Mouse (Mus musculus) spleen, embryonic (tissue): ENCODE data around the gene Git1.

ENCODE experiments used
- CTCF ChIA-PET: fragments of 350-600 bp; sonication (Branson Sonifier 250); formaldehyde crosslinking; loops from one replicate; lab custom pipeline; 2022; lab: Charles Lee

Gene Git1

DNA sequence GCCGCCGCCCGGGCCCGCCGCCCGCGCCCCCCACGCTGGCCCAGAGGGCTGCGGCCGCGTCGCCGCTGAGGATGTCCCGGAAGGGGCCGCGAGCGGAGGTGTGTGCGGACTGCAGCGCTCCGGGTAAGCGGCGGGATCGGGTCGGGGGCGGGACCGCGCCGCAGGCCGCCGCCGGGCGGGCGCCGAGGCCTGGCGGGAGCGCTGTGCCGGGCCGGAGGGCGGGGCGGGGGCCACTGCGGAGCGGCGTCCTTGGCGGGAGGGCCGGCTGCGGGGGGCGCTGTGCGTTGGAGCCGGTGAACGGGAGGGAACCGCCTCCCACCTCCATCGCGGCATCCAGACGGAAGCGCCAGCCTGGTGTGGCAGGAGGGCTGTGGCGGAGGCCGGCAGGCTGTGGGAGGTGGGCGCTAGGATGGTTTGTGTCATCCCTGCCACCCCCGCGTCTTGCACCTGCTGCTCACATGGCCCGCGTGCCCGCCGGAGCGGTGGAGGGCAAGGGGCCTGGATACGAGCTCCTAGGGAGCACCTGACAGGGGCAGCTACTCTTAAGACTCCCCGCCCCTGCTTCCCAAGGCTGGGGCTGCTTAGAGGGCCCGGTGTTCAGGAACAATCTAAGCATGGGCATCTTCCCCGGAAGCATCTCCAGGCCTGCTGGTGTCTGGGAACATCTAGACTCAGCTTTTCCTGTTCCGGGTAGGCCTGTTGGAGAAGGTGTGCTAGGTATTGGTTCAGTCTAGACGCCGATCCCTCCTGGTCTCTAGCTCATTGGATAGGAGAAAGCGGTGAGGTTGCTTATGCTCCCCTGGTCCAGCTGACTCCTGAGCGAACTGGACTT is at the start of gene Git1:
Gene Git1, plus strand, starts transcription at position 51 of the 832 bp plus-strand sequence.
- CTCF ChIA-PET, result no interaction called here

DNA sequence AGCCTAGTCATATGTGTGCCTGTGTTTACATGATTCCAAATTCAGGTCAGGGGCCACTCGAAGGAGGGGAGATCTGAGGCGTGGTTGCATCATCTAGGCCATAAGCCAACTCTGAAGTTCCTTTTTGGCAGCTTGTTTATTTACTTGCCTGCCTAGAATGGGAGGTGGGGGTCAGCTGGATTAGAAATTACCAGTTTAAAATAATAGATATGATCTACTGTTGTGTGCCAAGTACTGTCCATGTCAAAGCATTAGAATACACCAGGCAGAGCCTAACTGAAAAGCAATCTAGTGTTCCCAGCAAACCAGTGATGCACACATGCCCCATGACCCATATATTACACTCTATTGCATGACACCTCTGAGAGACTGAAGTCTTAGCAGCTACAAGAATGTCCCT is 48.4 kb upstream of the Git1 start:
- CTCF ChIA-PET, result no interaction called here

DNA sequence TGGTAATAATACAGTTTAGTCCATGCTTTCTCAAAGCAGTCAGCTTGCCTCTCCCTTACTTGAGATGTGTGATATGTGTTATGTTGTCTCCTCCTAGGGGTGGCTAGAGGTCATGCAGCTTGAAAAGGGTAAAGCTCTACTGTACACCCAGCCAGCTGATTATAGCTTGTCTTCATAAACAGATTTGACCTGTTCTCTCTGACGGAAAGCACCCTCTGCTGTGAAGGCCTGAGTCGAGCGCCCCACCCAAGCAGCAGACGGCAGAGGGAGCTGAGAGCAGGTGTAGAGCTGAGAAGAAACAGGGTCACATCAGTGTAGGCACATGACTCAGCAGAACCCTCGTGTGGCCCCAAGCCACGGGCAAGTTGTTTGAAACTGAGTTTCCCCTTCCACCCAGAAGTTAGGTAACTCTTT is 46.7 kb upstream of the Git1 start:
- CTCF ChIA-PET, result no interaction called here

DNA sequence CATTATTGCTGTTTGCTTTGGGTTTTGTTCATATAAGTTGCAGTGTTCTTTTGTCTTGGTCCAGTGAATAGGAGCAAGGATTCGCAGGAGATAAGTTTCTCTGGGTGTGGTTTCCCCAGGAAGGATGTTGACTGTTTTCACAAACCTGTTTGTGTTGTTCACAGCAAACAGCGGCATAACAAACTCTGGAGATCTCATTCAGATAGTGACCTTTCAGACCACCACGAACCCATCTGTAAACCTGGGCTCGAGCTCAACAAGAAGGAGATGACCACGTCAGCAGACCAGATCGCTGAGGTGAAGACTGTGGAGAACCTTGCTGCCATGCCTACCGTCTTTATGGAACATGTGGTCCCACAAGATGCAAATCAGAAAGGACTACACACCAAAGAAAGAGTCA is 44.1 kb upstream of the Git1 start:
- CTCF ChIA-PET, result no interaction called here

DNA sequence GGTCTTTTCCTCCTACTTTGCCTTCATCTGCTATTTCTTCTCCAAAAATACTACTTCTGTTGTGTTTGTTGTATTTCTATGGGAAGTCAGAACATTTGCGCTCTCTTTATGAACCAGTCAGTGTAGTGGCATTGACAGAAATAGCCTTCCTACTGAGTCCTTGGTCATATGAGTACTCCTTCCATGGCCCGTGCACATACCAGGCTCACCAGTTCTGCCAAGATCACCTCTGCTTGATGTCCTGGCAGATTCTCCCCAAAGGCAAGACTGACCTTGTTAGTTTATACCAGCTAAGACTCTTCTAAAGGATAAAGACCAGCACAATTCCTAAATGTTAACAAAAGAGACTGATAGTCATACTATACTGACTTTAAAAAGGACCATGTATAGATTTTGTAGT is 41.7 kb upstream of the Git1 start:
- CTCF ChIA-PET, result no interaction called here

DNA sequence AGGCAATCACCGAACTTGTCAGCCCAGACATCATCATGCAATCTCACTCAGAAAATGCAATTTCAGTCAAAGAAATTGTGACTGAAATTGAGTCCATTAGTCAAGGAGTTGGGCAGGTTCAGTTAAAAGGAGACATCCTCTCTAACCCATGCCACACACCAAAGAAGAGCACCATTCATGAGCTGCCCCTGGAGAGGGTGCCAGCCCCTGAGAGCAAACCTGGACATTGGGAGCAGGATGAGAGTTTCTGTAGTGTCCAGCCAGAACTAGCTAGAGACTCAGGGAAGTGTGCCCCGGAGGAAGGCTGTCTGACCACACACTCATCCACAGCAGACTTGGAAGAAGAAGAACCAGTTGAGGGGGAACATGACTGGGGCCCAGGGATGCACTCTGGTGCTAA is 40.0 kb upstream of the Git1 start:
- CTCF ChIA-PET, result interaction anchor here (0.6 kb wide), 1 partner anchor 43 kb away, joined by 15 read pairs; no protein-coding TSS in a partner anchor

DNA sequence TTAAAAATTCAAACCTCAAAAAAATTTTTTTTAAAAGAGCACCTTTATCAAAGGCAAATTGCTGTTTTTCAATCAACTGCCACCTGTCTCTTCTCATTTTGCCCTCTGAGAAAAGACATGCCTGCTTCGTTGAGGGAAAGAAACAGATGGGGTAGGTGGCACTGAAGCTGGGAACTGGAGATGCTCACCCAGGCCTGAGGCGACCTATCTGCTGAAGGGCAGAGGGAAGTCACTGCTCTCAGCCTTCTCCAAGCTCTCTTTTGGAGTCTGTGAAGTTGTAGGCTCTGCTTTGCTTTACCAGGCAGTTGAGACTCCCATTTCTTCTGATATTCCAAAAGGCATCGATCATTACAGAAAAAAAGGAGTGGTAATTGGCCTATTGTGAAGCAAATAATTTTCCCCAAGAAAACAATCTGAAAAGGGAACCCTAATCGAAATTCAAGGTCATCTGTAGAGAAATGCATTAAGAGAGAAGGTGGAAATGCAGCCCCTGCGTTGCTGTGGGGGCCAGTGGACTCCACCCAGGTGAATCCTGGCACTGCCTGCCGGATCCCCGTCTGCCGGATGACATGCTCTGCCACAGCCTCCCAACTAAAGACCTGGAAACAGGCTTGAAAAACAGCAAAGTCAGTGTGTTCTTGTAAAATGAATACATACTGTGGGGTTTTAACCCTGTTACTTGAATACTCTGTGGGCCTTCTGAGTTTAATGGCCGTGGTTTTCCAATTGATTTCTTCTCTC is 37.4 kb upstream of the Git1 start:
- CTCF ChIA-PET, result interaction anchor here (1.1 kb wide), 1 partner anchor 72 kb away, joined by 4 read pairs; no protein-coding TSS in a partner anchor

DNA sequence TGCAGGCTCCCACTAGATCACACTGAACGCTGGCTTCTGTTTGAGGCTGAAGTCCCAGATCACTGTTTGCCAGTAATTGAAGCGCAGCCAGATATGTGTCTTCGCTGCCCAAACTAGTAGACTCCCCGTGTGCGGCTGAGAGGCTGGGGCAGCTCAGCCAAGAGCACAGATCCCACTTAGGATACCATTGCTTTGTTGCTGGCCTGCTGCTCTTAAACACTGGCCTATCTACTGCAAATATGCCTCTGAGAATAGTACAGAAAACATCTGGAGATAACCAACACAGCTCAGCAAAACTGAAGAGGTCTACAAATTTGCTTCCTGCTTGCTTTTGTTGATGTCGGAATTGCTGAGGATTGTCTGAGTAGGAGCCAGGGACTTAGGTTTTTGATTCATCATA is 36.5 kb upstream of the Git1 start:
- CTCF ChIA-PET, result interaction anchor here (1.1 kb wide), 1 partner anchor 71 kb away, joined by 4 read pairs; no protein-coding TSS in a partner anchor

DNA sequence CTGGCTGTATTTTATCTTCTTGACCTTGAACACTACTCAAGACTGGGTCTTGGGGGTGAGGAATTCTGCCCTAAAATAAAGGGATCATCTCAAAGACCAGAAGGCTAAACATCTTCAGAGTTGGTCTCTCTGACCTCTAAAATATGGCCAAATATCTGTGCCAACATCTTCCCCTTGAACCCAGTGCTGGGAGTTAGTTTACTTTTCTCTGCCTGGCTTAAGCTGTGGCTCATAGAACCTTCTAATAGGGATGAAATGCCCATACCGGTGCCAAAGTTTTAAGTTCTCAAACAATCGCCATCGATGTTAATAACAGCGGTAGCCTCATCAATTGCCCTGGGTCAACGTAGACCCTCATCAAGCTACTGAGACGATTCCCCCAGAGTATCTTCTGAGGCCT is 31.5 kb upstream of the Git1 start:
- CTCF ChIA-PET, result interaction anchor here (0.7 kb wide), 1 partner anchor 213 kb away, joined by 3 read pairs; no protein-coding TSS in a partner anchor

DNA sequence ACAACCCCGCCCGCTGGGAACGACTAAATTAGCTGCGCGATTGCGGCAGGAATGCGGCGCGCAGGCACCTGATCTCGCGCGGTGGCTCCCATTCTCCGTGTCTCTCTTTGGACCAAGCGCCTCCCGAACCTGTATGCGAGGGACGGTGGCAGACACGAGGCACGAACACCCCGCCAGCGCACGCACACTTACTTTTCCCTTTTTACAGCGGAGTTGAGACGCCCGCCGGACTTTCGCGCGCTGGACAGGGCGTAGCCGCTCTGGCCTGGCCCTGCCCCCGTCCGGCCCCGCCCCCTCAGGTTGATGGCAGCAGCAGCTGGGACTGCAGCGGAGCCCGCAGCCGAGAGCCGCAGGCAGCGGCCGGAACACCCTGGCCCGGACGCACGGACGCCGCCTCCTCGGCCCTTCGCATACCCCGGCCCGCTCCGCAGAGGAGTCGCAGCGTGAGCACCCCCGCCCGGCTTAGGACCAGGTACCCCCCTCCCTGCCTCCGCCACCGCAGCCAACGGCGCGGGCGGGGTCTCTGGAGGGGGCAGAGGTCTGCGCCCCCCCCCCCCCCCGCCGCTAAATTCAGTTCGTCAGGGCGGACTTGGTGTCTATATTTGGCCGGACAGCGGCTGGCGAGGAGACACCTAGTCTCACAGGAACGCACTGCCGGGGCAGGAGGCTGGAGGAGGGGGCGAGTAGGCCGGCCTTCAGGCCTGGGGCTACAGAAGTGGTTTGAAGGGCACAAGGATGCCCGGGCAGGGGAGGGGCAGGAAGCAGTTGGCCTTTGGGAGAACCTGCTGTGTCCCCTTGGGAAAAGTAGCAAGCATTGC is 30.9 kb upstream of the Git1 start, which contains the start of gene Coro6:
Gene Coro6, plus strand, starts transcription at position 129 of the 818 bp plus-strand sequence.
- CTCF ChIA-PET, result interaction anchor here (0.7 kb wide), 1 partner anchor 213 kb away, joined by 3 read pairs; no protein-coding TSS in a partner anchor

DNA sequence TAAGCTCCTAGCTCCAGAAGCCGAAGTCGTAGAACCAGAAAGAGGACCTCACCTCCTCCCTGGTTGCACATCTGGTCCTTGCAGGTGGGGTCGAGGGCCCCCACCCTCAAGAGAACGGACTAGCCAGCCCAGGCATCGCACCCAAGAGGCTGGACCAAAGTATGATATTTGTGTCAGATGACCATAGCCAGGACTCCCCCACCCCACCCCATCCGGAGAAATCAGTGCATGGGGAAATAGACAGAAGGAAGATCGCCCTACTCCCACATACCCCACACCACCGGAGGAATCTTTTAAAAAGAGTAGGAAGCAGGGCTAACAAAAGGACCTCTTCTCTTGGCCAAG is 30.3 kb upstream of the Git1 start:
- CTCF ChIA-PET, result no interaction called here

DNA sequence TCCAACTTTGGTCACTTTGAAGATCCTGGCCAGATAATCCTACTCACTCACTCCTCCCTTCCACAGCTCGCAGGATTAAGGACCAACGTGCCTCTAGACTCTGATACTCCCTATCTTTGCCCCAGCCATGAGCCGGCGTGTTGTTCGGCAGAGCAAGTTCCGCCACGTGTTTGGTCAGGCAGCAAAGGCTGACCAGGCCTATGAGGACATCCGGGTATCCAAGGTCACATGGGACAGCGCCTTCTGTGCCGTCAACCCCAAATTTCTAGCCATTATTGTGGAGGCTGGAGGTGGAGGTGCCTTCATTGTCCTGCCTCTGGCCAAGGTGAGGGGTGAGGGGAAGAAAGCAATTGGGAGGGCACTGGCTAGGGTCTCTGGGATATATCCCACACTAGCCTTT is 29.6 kb upstream of the Git1 start:
- CTCF ChIA-PET, result no interaction called here

DNA sequence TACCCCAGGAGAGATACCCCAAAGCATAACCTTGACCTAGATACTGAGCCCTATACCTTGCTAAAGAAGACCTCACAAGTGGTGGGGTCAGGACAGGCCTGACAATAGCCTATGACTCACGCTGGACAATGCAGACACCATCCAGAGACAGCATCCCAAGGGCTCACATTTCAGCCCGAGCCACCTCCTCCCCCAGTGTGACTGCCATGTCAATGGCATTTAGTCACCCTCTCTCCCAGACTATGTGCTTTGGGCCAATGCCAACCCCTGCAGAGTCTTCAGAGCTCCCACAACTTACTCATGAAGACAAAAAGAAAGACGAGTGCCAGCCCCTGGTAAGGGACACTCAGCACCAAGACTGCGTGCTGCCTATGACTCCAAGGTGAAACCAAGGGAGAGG is 28.7 kb upstream of the Git1 start:
- CTCF ChIA-PET, result no interaction called here

DNA sequence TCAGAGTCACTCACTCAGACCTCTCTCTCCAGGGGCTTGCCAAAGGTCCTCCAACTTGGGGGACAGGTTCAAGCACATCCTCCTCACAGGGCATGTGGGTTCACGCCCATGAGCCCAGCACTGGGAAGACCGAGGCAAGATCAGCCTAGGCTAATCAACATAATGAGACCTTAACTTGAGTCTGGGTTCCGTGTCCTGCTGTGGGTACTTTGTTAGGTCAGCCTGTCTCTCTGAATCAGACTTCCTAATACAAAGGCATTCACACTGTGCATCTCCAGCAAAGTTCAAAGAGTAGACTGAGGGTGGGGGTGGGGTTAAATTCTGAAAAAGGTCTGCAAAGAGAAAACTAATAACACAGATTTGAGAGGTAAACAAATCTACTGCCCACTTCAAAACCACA is 28.3 kb upstream of the Git1 start:
- CTCF ChIA-PET, result no interaction called here

DNA sequence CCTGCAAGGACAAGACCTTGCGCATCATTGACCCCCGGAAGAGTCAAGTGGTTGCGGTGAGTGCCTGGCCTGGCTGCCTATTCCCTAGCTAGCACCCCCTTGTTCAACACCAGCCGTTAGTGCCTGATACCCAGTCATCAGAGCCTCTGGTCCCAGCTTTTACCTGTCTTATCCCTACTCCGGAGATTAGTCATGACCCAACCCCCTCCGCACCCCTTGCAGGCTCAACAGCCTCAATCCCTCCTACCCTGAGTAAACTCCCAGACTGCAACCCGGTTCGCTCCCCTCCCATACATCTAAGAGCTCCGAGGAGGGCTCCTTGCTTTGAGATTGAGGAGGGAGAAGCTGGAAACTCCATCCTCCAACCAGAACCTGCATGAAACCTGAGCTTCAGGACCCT is 26.8 kb upstream of the Git1 start:
- CTCF ChIA-PET, result interaction anchor here (0.7 kb wide), 1 partner anchor 72 kb away, joined by 3 read pairs; no protein-coding TSS in a partner anchor

DNA sequence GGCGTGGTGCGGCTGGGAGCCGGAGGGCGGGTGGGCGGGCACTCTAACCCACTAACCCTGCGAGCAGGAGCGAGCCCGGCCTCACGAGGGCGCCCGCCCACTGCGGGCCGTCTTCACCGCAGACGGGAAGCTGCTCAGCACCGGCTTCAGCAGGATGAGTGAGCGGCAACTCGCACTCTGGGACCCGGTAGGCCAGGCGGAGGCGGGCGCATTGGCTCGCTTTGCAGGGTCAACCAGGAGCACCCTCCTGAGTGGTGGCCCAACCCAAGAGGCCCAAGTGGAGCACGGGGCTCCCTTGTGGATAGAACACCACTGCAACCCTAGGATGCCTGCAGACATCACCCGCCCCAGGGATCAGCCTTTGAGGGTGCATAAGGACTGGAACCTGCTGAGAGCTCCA is 26.2 kb upstream of the Git1 start:
- CTCF ChIA-PET, result interaction anchor here (0.7 to 1.0 kb wide), 3 partner anchors 10 to 71 kb away, joined by 3 to 4 read pairs (median 3); no protein-coding TSS in a partner anchor

DNA sequence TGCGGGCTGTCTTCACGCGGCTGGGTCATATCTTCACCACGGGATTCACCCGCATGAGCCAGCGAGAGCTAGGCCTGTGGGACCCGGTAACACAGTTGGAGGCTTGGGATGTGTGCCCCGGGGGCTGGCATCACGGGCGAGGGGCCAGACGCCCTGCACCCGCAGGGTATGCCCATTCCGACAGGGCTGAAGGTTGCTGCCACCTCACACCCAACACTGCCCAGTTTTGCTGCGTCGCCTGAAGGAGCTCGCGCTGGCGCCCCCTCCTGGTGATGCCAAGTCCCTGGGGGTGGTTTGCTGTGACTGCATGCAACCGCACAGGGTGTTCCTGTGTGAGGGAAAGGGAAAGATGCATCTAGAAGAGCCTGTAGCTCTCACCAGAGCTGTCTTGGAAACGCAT is 25.6 kb upstream of the Git1 start:
- CTCF ChIA-PET, result interaction anchor here (1.0 kb wide), 2 partner anchors 9 to 35 kb away, joined by 3 to 4 read pairs; no protein-coding TSS in a partner anchor

DNA sequence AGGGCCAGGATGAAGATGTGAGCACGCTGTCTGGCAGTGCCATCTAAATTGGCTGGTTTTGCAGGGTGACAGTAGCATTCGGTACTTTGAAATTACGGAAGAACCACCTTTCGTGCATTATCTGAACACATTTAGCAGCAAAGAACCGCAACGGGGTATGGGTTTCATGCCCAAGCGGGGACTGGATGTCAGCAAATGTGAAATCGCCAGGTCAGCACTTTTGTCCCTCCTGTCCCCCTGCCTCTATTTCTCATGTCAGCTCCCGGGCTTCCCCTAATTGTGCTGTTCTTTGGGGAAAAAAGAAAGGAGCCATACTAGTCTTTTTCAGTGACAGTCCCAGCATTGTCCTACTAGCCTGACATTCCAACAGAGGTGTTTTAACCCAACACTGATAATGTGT is 25.0 kb upstream of the Git1 start:
- CTCF ChIA-PET, result interaction anchor here (1.0 kb wide), 2 partner anchors 9 to 35 kb away, joined by 3 to 4 read pairs; no protein-coding TSS in a partner anchor

DNA sequence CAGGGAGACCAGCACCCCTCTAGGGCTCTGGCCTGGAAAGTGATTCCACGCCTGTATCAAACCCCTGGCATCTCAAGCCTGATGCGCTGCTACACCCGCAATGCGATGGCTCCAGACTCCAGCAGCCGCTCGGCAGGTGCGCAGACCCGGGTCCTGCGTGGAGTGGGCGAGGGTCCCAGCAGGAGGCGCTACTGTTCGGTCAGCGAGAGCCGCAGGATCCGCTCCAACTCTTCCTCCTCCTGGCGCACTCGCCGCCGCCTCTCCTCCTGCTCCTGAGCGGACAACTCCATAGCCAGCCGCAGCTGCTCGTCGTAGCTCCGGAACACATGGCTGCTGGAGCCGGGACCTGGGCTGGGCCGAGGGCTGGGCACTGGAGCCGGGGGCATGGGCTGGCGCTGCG is 22.0 kb upstream of the Git1 start:
- CTCF ChIA-PET, result no interaction called here

DNA sequence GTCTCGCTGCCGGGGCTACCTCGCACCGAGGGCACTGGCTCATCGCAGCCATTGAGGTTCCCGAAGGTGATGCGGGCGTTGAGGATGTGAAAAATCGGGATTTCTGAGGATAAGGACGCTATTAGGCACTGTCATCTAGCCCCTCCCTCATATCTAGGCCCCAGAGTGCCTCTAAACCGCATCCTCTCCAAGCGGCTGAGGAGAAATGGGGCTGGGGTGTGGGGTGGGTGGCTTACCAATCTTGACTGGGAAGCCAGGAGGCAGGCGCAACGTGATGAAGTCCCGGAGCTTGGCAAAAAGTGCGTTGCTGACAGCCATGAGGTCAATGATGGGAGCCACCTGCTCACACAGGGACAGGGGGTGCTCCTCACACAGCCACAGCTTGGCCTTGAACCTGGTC is 20.6 kb upstream of the Git1 start:
- CTCF ChIA-PET, result no interaction called here

DNA sequence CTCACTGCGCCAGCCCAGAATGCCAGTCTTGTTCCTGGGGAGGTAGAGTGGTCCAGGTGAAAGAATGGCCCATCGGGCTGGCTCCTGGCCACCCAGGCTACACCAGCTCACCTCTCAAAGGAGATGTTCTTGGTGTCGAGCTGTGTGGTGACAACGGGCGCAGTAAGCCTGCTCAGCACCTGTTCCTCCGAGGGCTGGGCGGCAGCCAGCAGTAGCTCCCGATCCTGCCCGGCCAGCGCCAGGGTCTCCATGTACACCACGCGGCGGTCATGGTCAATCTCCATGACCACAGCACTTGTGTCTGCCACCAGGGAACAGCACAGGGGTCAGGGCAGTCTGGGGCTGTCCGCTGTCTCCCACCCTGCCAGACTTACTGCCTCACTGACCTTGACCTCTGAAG is 17.1 kb upstream of the Git1 start:
- CTCF ChIA-PET, result no interaction called here
